Mouse (Mus musculus) liver, embryonic 11.5 days (tissue): ENCODE results near the gene E2f7. TPM values are rescaled to one million over a fixed set of nuclear protein-coding genes. Genes with fewer than 3 reads are reported as not detected.

Experiments
- ATAC-seq: fragments of 200-750 bp; cut with Nextera tagmentation; replicated peaks from 2 replicates; pipeline ENCODE4 v1.8.0; 2017; ENCODE audit warnings: moderate number of reproducible peaks, mild to moderate bottlenecking, moderate TSS enrichment, moderate library complexity; ENCODE audit not compliant: low FRiP score
- DNase-seq: peaks from one replicate; pipeline ENCODE4 v3.0.0-alpha.2; 2017; ENCODE audit warnings: low spot score
- H3K27ac ChIP-seq: fragments of 300-500 bp; sonication (generic); 2 replicates; pipeline ENCODE4 v1.5.1; 2014; ENCODE audit warnings: mild to moderate bottlenecking, low read depth, low read length, control low read depth
- H3K27me3 ChIP-seq: fragments of 300-500 bp; sonication (generic); replicated peaks from 2 replicates; pipeline ENCODE4 v1.6.1; 2014; ENCODE audit warnings: low read length, mixed read lengths; ENCODE audit not compliant: control insufficient read depth, insufficient read depth
- H3K36me3 ChIP-seq: fragments of 300-500 bp; sonication (generic); 2 replicates; pipeline ENCODE4 v1.6.1; 2014; ENCODE audit warnings: mild to moderate bottlenecking, low read length, moderate library complexity, mixed read lengths; ENCODE audit not compliant: control insufficient read depth, insufficient read depth
- H3K4me1 ChIP-seq: fragments of 300-500 bp; sonication (generic); replicated peaks from 2 replicates; pipeline ENCODE4 v1.6.1; 2014; ENCODE audit warnings: low read length, mixed read lengths; ENCODE audit not compliant: control insufficient read depth, insufficient read depth
- H3K4me2 ChIP-seq: fragments of 300-500 bp; sonication (generic); 2 replicates; pipeline ENCODE4 v1.6.1; 2014; ENCODE audit warnings: mild to moderate bottlenecking, control low read depth, moderate library complexity
- H3K4me3 ChIP-seq: fragments of 300-500 bp; sonication (generic); 2 replicates; pipeline ENCODE4 v1.5.1; 2014; ENCODE audit warnings: low read depth, low read length, control low read depth
- H3K9ac ChIP-seq: fragments of 300-500 bp; sonication (generic); 2 replicates; pipeline ENCODE4 v1.6.1; 2014; ENCODE audit warnings: low read depth, low read length, control low read depth
- H3K9me3 ChIP-seq: fragments of 300-500 bp; sonication (generic); 2 replicates; pipeline ENCODE4 v1.6.1; 2016; ENCODE audit warnings: low read length, inconsistent platforms, mixed read lengths; ENCODE audit not compliant: control insufficient read depth
- WGBS: fragments of 180-500 bp; shearing (Covaris S2); extraction: QIAGEN DNeasy Blood & Tissue Kit; methylation state at CpG from one replicate; pipeline ENCODE4 v1.1.7; 2014; 5-methylcytosine and 5-hydroxymethylcytosine counted together
- polyA plus RNA-seq: library from polyadenylated mRNA; unstranded; fragments of >200 nt; fragmentation: Nextera tagmentation; extraction: Ambion mirVana; gene quantifications from 2 replicates; pipeline ENCODE4 v1.2.1, GENCODE M21; 2014

Gene E2f7
- polyA plus RNA-seq = 18.1 and 18.8 TPM in 2 replicates

- under 1% methylated on average over 90 of the region's 98 CpGs for WGBS
- peak; percentile 89 for DNase-seq
- H3K27me3 ChIP-seq = peaks cover 2% of the 10 kb centered on the region; the same call in 1 of the 2 replicates
Measured at GRCm38 (mm10) chr10:110744686-110745639, at the start of gene E2f7. Gene E2f7, plus strand, starts transcription at chr10:110745439.

GRCm38 (mm10) chr10:110701276-110701675 lies 44.0 kb upstream of the E2f7 start:
- DNase-seq = no peak
- no peak for ATAC-seq
- WGBS = 76% methylated on average over 1 of the region's 1 CpGs

More at GRCm38 (mm10) chr10:110744686-110745639, at the start of gene E2f7:
- Histone ChIP-seq H3K9ac (peak within 1 kb of the TSS; percentile 87), H3K27ac (peak within 1 kb of the TSS; percentile 46; the same call in 1 of the 2 replicates), H3K9me3 (no peaks in the 10 kb centered on the region), H3K4me1 (peaks cover 5% of the 10 kb centered on the region; the same call in 1 of the 2 replicates), H3K4me2 (peak within 1 kb of the TSS; percentile 96), H3K4me3 (peak within 1 kb of the TSS; percentile 75), H3K36me3 (peaks cover 9% of the 10 kb centered on the region; the same call in 1 of the 2 replicates)
- peak; percentile 97 for ATAC-seq

GRCm38 (mm10) chr10:110705672-110706071 lies 39.6 kb upstream of the E2f7 start:
- no peak overlapping the region for H3K27ac ChIP-seq
- DNase-seq = no peak

More at GRCm38 (mm10) chr10:110701276-110701675, 44.0 kb upstream of the E2f7 start:
- H3K9ac ChIP-seq = no peak overlapping the region
- no peak overlapping the region for H3K4me2 ChIP-seq
- no peaks in the 10 kb centered on the region for H3K36me3 ChIP-seq
- no peaks in the 10 kb centered on the region for H3K9me3 ChIP-seq
- no peak overlapping the region for H3K4me3 ChIP-seq
- H3K27me3 ChIP-seq = no peaks in the 10 kb centered on the region
- H3K4me1 ChIP-seq = no peaks in the 10 kb centered on the region
- no peak overlapping the region for H3K27ac ChIP-seq

GRCm38 (mm10) chr10:110707390-110708113 lies 37.7 kb upstream of the E2f7 start:
- Histone ChIP-seq H3K4me1 (no peaks in the 10 kb centered on the region), H3K4me2 (no peak overlapping the region), H3K27me3 (no peaks in the 10 kb centered on the region), H3K9me3 (no peaks in the 10 kb centered on the region), H3K27ac (peak overlapping the region; percentile 40; the same call in 1 of the 2 replicates), H3K9ac (no peak overlapping the region), H3K36me3 (no peaks in the 10 kb centered on the region), H3K4me3 (no peak overlapping the region)
- DNase-seq (no peak), ATAC-seq (peak; percentile 69)
- WGBS = 47% methylated on average over 16 of the region's 16 CpGs

More at GRCm38 (mm10) chr10:110705672-110706071, 39.6 kb upstream of the E2f7 start:
- Histone ChIP-seq H3K36me3 (no peaks in the 10 kb centered on the region), H3K27me3 (no peaks in the 10 kb centered on the region), H3K9ac (no peak overlapping the region), H3K4me1 (no peaks in the 10 kb centered on the region), H3K4me2 (no peak overlapping the region), H3K9me3 (no peaks in the 10 kb centered on the region), H3K4me3 (no peak overlapping the region)
- ATAC-seq = no peak
- 43% methylated on average over 9 of the region's 9 CpGs for WGBS

GRCm38 (mm10) chr10:110716887-110717286 lies 28.4 kb upstream of the E2f7 start:
- Histone ChIP-seq H3K9ac (no peak overlapping the region), H3K4me2 (no peak overlapping the region), H3K9me3 (no peaks in the 10 kb centered on the region), H3K4me1 (no peaks in the 10 kb centered on the region), H3K27ac (no peak overlapping the region), H3K27me3 (no peaks in the 10 kb centered on the region), H3K4me3 (no peak overlapping the region), H3K36me3 (no peaks in the 10 kb centered on the region)
- no peak for ATAC-seq
- 72% methylated on average over 10 of the region's 10 CpGs for WGBS
- DNase-seq = no peak

GRCm38 (mm10) chr10:110726431-110726830 lies 18.8 kb upstream of the E2f7 start:
- DNase-seq = no peak

GRCm38 (mm10) chr10:110727816-110728215 lies 17.4 kb upstream of the E2f7 start:
- ATAC-seq (peak; percentile 29; the same call in 1 of the 2 replicates), DNase-seq (no peak)
- no peak overlapping the region for H3K4me3 ChIP-seq
- H3K27me3 ChIP-seq = no peaks in the 10 kb centered on the region
- H3K9ac ChIP-seq = no peak overlapping the region
- no peak overlapping the region for H3K4me2 ChIP-seq
- 59% methylated on average over 4 of the region's 4 CpGs for WGBS
- no peaks in the 10 kb centered on the region for H3K9me3 ChIP-seq
- H3K4me1 ChIP-seq = no peaks in the 10 kb centered on the region
- H3K27ac ChIP-seq = no peak overlapping the region
- no peaks in the 10 kb centered on the region for H3K36me3 ChIP-seq

More at GRCm38 (mm10) chr10:110726431-110726830, 18.8 kb upstream of the E2f7 start:
- H3K36me3 ChIP-seq = no peaks in the 10 kb centered on the region
- H3K4me1 ChIP-seq = no peaks in the 10 kb centered on the region
- H3K4me3 ChIP-seq = no peak overlapping the region
- H3K27me3 ChIP-seq = no peaks in the 10 kb centered on the region
- no peak for ATAC-seq
- no peak overlapping the region for H3K9ac ChIP-seq
- H3K4me2 ChIP-seq = no peak overlapping the region
- no peak overlapping the region for H3K27ac ChIP-seq
- WGBS = 78% methylated on average over 15 of the region's 15 CpGs
- H3K9me3 ChIP-seq = no peaks in the 10 kb centered on the region

- 23% methylated on average over 6 of the region's 6 CpGs for WGBS
- H3K4me2 ChIP-seq = no peak overlapping the region
- H3K9ac ChIP-seq = no peak overlapping the region
- DNase-seq (peak; percentile 53), ATAC-seq (peak; percentile 76)
- no peaks in the 10 kb centered on the region for H3K4me1 ChIP-seq
- H3K27me3 ChIP-seq = no peaks in the 10 kb centered on the region
- no peaks in the 10 kb centered on the region for H3K36me3 ChIP-seq
- H3K4me3 ChIP-seq = no peak overlapping the region
- no peak overlapping the region for H3K27ac ChIP-seq
- no peaks in the 10 kb centered on the region for H3K9me3 ChIP-seq
Measured at GRCm38 (mm10) chr10:110733343-110733742, 11.9 kb upstream of the E2f7 start.
